Mouse (Mus musculus) ES-E14 (cell line): ENCODE measurements around the gene Rnf220. TPM values are rescaled to one million over a fixed set of nuclear protein-coding genes. Genes with fewer than 3 reads are reported as not detected.
A peak's percentile ranks its signal among the peaks of the same experiment; 100 is the strongest.

Experiments
- DNase-seq: peaks from one replicate; pipeline ENCODE4 v3.0.0-alpha.2; 2013; ENCODE audit warnings: low read depth, low spot score
- H3K27ac ChIP-seq: 2 replicates; pipeline ENCODE4 v1.5.1; 2012; ENCODE audit warnings: low read depth, mild to moderate bottlenecking, low read length, moderate library complexity, mixed read lengths; ENCODE audit not compliant: poor library complexity, insufficient read depth, severe bottlenecking
- H3K36me3 ChIP-seq: 2 replicates; pipeline ENCODE4 v1.6.1; 2012; ENCODE audit warnings: mild to moderate bottlenecking, low read length, moderate library complexity, mixed read lengths; ENCODE audit not compliant: control insufficient read depth, poor library complexity, insufficient read depth, severe bottlenecking
- H3K4me1 ChIP-seq, 2 experiments: fragments of 150-350 bp in 1 of 2; sonication (generic) in 1 of 2; 2 replicates each; pipeline ENCODE4 v1.6.1; 2012; ENCODE audit warnings: low read length in 2 of 2, mild to moderate bottlenecking in 1 of 2, mixed read lengths in 1 of 2; ENCODE audit not compliant: control insufficient read depth in 2 of 2, insufficient read depth in 2 of 2, poor library complexity in 1 of 2
- H3K4me3 ChIP-seq, 2 experiments: fragments of 150-350 bp in 1 of 2; sonication (generic) in 1 of 2; 2 replicates each; pipeline ENCODE4 v1.5.1; 2012; ENCODE audit warnings: low read length in 2 of 2, low read depth in 1 of 2, mild to moderate bottlenecking in 1 of 2, mixed read lengths in 1 of 2; ENCODE audit not compliant: insufficient read depth in 1 of 2, poor library complexity in 1 of 2, severe bottlenecking in 1 of 2
- H3K9ac ChIP-seq: 2 replicates; pipeline ENCODE4 v1.6.1; 2012; ENCODE audit warnings: low read depth, mild to moderate bottlenecking, low read length, mixed read lengths; ENCODE audit not compliant: poor library complexity, insufficient read depth, severe bottlenecking
- H3K9me3 ChIP-seq: fragments of 150-350 bp; sonication (generic); 2 replicates; pipeline ENCODE4 v1.6.1; 2012; ENCODE audit warnings: low read depth, mild to moderate bottlenecking, low read length; ENCODE audit not compliant: control insufficient read depth, insufficient read depth
- CHD2 ChIP-seq: IDR thresholded peaks from 2 replicates; pipeline ENCODE4 v1.6.1; 2014; ENCODE audit warnings: mild to moderate bottlenecking, low read depth, low read length, inconsistent platforms
- HCFC1 ChIP-seq: IDR thresholded peaks from 2 replicates; pipeline ENCODE4 v1.6.1; 2012; ENCODE audit warnings: low read length, inconsistent platforms, borderline replicate concordance; ENCODE audit not compliant: insufficient read depth
- MAFK ChIP-seq: IDR thresholded peaks from 2 replicates; pipeline ENCODE4 v1.6.1; 2014; ENCODE audit warnings: mild to moderate bottlenecking, low read depth, low read length, inconsistent platforms; ENCODE audit not compliant: insufficient read depth
- ZC3H11A ChIP-seq: IDR thresholded peaks from 2 replicates; pipeline ENCODE4 v1.6.1; 2012; ENCODE audit warnings: low read depth, mild to moderate bottlenecking, inconsistent platforms, low read length, borderline replicate concordance
- ZNF384 ChIP-seq: IDR thresholded peaks from 2 replicates; pipeline ENCODE4 v1.6.1; 2012; ENCODE audit warnings: low read depth, low read length, inconsistent platforms
- in situ Hi-C, 2 experiments: fragments of 600-800 bp; cut with MboI; formaldehyde crosslinking; loops; one replicate each; pipeline ENCODE4 v1.15.1; 2025; ENCODE audit warnings: low sequenced_read_pairs in 2 of 2, inconsistent platforms in 1 of 2; ENCODE audit not compliant: unreplicated experiment in 2 of 2
- total RNA-seq: library from RNA; depleted of rRNA; stranded (reverse); fragments of 300-350 nt; gene quantifications from 2 replicates; pipeline ENCODE4 v1.2.3, GENCODE M21; 2012

The Rnf220 gene
- total RNA-seq, 1 experiment, result 130 TPM

- no peaks in the 10 kb centered on the region for H3K9me3 ChIP-seq
- H3K4me1 ChIP-seq, result no peaks in the 10 kb centered on the region
- no peak for DNase-seq
- H3K9ac ChIP-seq, result peak overlapping the region; percentile 73
- in situ Hi-C loops, result no loop called here
- no peak overlapping the region for H3K27ac ChIP-seq
- H3K4me3 ChIP-seq, result peak overlapping the region; percentile 78 to 79
- TF ChIP-seq MAFK, result no peak
- no peak for TF ChIP-seq ZC3H11A
- TF ChIP-seq CHD2, result no peak
- no peak for TF ChIP-seq ZNF384
- TF ChIP-seq HCFC1, result no peak
- no peaks in the 10 kb centered on the region for H3K36me3 ChIP-seq
Measured at GRCm38 (mm10) chr4:117495869-117496401, 917 bp downstream of the Rnf220 start.

- Histone ChIP-seq H3K9ac (peak overlapping the region; percentile 74), H3K36me3 (no peaks in the 10 kb centered on the region; the same call in 1 of the 2 replicates), H3K27ac (no peak overlapping the region), H3K4me1 (no peaks in the 10 kb centered on the region), H3K4me3 (peak overlapping the region; percentile 78 to 79), H3K9me3 (no peaks in the 10 kb centered on the region)
- TF ChIP-seq MAFK (no peak), CHD2 (no peak), HCFC1 (no peak), ZNF384 (no peak)
- in situ Hi-C loops, result no loop called here
- DNase-seq, result no peak
Measured at GRCm38 (mm10) chr4:117494911-117495501, 1.8 kb downstream of the Rnf220 start.

- peak; percentile 41 for DNase-seq
- Histone ChIP-seq H3K4me3 (peak overlapping the region; percentile 78 to 79), H3K36me3 (peaks cover 3% of the 10 kb centered on the region; the same call in 1 of the 2 replicates), H3K4me1 (no peaks in the 10 kb centered on the region), H3K9me3 (no peaks in the 10 kb centered on the region), H3K27ac (no peak overlapping the region; the same call in 1 of the 2 replicates), H3K9ac (peak overlapping the region; percentile 74)
- in situ Hi-C loops, result no loop called here
- no peak for TF ChIP-seq MAFK
- no peak for TF ChIP-seq ZC3H11A
- no peak for TF ChIP-seq CHD2
- TF ChIP-seq HCFC1, result no peak
- TF ChIP-seq ZNF384, result no peak
Measured at GRCm38 (mm10) chr4:117493905-117494851, 2.7 kb downstream of the Rnf220 start.

- no peaks in the 10 kb centered on the region for H3K9me3 ChIP-seq
- H3K27ac ChIP-seq, result no peak overlapping the region
- peaks cover 3% of the 10 kb centered on the region; the same call in 1 of the 2 replicates for H3K36me3 ChIP-seq
- in situ Hi-C loops, result no loop called here
- TF ChIP-seq CHD2 (no peak), ZNF384 (no peak), MAFK (no peak), HCFC1 (no peak)
- no peak overlapping the region for H3K4me3 ChIP-seq
- 0 out of 2 replicates have a peak overlapping the region, but pooled peaks have one; percentile 42 for H3K9ac ChIP-seq
- DNase-seq, result no peak
- H3K4me1 ChIP-seq, result no peaks in the 10 kb centered on the region
Measured at GRCm38 (mm10) chr4:117493161-117493568, 3.7 kb downstream of the Rnf220 start.
